Mouse (Mus musculus): ENCODE measurements around the gene Olfr718-ps1. TPM values are rescaled to one million over a fixed set of nuclear protein-coding genes. Genes with fewer than 3 reads are reported as not detected.

Gene Olfr718-ps1
- polyA plus RNA-seq, 1 experiment: not detected

GRCm38 (mm10) chr5:143095256-143095655 lies 52.1 kb downstream of the Olfr718-ps1 start:
- TF ChIP-seq CEBPB (IDR thresholded peaks at IDR 0.05; ENCODE audit: low read depth) (no peak), CTCF (IDR thresholded peaks at IDR 0.05; ENCODE audit: control insufficient read depth, insufficient read depth, insufficient read length) (no peak), MYOD1 (IDR thresholded peaks at IDR 0.05; ENCODE audit: control insufficient read depth, insufficient read length, low read depth) (no peak), FOSL1 (IDR thresholded peaks at IDR 0.05; ENCODE audit: insufficient read depth, low read length, poor library complexity, severe bottlenecking) (no peak), MAX (IDR thresholded peaks at IDR 0.05) (no peak), USF1 (IDR thresholded peaks at IDR 0.05; ENCODE audit: low read depth) (no peak), MYOG (IDR thresholded peaks at IDR 0.05; ENCODE audit: control insufficient read depth, extremely low read depth, insufficient read length) (no peak)
- H3K79me3 ChIP-seq (ENCODE audit: low read depth): peaks cover 16% of the 10 kb centered on the region
- peaks cover 27% of the 10 kb centered on the region for H3K79me2 ChIP-seq (ENCODE audit: control insufficient read depth, insufficient read depth)
- H3K27me3 ChIP-seq (ENCODE audit: control insufficient read depth, insufficient read depth, insufficient read length): no peaks in the 10 kb centered on the region
- no peak overlapping the region for H3ac ChIP-seq (ENCODE audit: control insufficient read depth, insufficient read length, low read depth)
- H3K36me3 ChIP-seq (ENCODE audit: control insufficient read depth, insufficient read depth): peaks cover 34% of the 10 kb centered on the region
- no peak overlapping the region for H3K4me3 ChIP-seq (ENCODE audit: insufficient read depth, poor library complexity, severe bottlenecking)

DNA sequence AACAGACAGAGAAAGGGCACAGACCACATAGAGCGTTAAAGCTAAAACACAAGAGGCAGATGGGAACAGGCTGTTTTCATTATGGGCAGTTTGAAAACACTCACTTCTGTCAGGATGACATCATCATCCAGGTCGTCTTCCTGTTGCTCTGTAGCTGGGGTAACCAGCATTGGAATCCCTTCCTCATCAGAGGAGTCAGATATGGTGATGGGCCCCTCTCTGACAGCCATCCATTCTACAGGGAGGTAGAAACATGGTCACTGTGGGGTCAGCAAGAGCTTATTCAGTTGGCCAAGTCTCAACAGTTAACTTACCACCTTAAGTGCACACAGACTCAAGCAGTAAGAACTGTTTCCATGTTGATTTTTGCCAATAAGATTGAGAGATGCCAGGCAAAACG lies 54.5 kb downstream of the Olfr718-ps1 start:
- Histone ChIP-seq H3K79me2 (ENCODE audit: control insufficient read depth, insufficient read depth) (peaks cover 6% of the 10 kb centered on the region), H3K27me3 (ENCODE audit: control insufficient read depth, insufficient read depth, insufficient read length) (no peaks in the 10 kb centered on the region), H3K4me3 (ENCODE audit: insufficient read depth, poor library complexity, severe bottlenecking) (no peak overlapping the region), H3K36me3 (ENCODE audit: control insufficient read depth, insufficient read depth) (peaks cover 54% of the 10 kb centered on the region), H3ac (ENCODE audit: control insufficient read depth, insufficient read length, low read depth) (no peak overlapping the region), H3K79me3 (ENCODE audit: low read depth) (peaks cover 2% of the 10 kb centered on the region)
- TF ChIP-seq CTCF (IDR thresholded peaks at IDR 0.05; ENCODE audit: control insufficient read depth, insufficient read depth, insufficient read length): no peak
- no peak for TF ChIP-seq FOSL1 (IDR thresholded peaks at IDR 0.05; ENCODE audit: insufficient read depth, low read length, poor library complexity, severe bottlenecking)
- no peak for TF ChIP-seq USF1 (IDR thresholded peaks at IDR 0.05; ENCODE audit: low read depth)
- TF ChIP-seq CEBPB (IDR thresholded peaks at IDR 0.05; ENCODE audit: low read depth): no peak
- no peak for TF ChIP-seq MYOD1 (IDR thresholded peaks at IDR 0.05; ENCODE audit: control insufficient read depth, insufficient read length, low read depth)
- no peak for TF ChIP-seq MAX (IDR thresholded peaks at IDR 0.05)
- no peak for TF ChIP-seq MYOG (IDR thresholded peaks at IDR 0.05; ENCODE audit: control insufficient read depth, extremely low read depth, insufficient read length)

DNA sequence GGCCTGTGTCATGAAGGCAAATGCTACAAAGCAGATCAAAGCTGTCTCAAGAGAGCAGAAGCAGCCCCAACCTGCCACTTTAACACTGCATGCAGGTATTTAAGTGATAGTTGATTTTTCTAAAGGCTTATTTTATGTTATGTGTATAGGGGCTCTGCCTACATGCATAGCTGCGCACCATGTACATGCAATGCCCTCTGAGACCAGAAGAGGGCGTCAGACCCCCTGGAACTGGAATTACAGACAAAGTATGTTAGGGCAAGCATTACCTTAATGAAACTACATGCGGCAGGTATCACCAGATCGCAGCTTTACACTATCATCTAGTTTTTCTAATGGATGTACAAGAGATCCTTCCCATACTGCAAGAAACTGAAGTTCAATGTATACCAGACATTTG lies 62.5 kb downstream of the Olfr718-ps1 start:
- TF ChIP-seq CTCF (IDR thresholded peaks at IDR 0.05; ENCODE audit: control insufficient read depth, insufficient read depth, insufficient read length) (peak; percentile 10), CEBPB (IDR thresholded peaks at IDR 0.05; ENCODE audit: low read depth) (no peak)
- Histone ChIP-seq H3K79me2 (ENCODE audit: control insufficient read depth, insufficient read depth) (no peaks in the 10 kb centered on the region), H3ac (ENCODE audit: control insufficient read depth, insufficient read length, low read depth) (no peak overlapping the region), H3K36me3 (ENCODE audit: control insufficient read depth, insufficient read depth) (peaks cover 56% of the 10 kb centered on the region), H3K79me3 (ENCODE audit: low read depth) (no peaks in the 10 kb centered on the region), H3K27me3 (ENCODE audit: control insufficient read depth, insufficient read depth, insufficient read length) (no peaks in the 10 kb centered on the region), H3K4me3 (ENCODE audit: insufficient read depth, poor library complexity, severe bottlenecking) (no peak overlapping the region)

Small RNA genes lying within 50 kb of the gene (microRNA-seq; reads per million reads assigned to microRNA genes)
- gene Gm44405 (ENCODE audit: borderline microRNAs expressed): not detected

Other genes with a start within 250 kb of the Olfr718-ps1 start
- 6,665 TPM for gene Actb, start 240.8 kb downstream of the Olfr718-ps1 start, polyA plus RNA-seq (2012; fragmentation: generic; extraction: Trizol)
- gene Fscn1, start 187.2 kb downstream of the Olfr718-ps1 start, polyA plus RNA-seq (2012; fragmentation: generic; extraction: Trizol): 583 TPM
- gene Rnf216, start 34.6 kb downstream of the Olfr718-ps1 start, polyA plus RNA-seq (2012; fragmentation: generic; extraction: Trizol): 12.2 TPM
- gene Rbak, start 33.2 kb upstream of the Olfr718-ps1 start, polyA plus RNA-seq (2012; fragmentation: generic; extraction: Trizol): 2.8 TPM
- not detected for gene Spdye4b, start 33.4 kb upstream of the Olfr718-ps1 start, polyA plus RNA-seq (2012; fragmentation: generic; extraction: Trizol)
- not detected for gene Spdye4a, start 79.3 kb upstream of the Olfr718-ps1 start, polyA plus RNA-seq (2012; fragmentation: generic; extraction: Trizol)
- gene Zfp12, start 87.6 kb upstream of the Olfr718-ps1 start, polyA plus RNA-seq (2012; fragmentation: generic; extraction: Trizol): 4.2 TPM
- gene Zfp316, start 122.4 kb upstream of the Olfr718-ps1 start, polyA plus RNA-seq (2012; fragmentation: generic; extraction: Trizol): 3.8 TPM
- gene Zfp853, start 146.0 kb upstream of the Olfr718-ps1 start, polyA plus RNA-seq (2012; fragmentation: generic; extraction: Trizol): not detected
- 29.6 TPM for gene E130309D02Rik, start 167.8 kb upstream of the Olfr718-ps1 start, polyA plus RNA-seq (2012; fragmentation: generic; extraction: Trizol)
- 48.7 TPM for gene Zdhhc4, start 181.7 kb upstream of the Olfr718-ps1 start, polyA plus RNA-seq (2012; fragmentation: generic; extraction: Trizol)
- gene Grid2ip, start 209.8 kb upstream of the Olfr718-ps1 start, polyA plus RNA-seq (2012; fragmentation: generic; extraction: Trizol): not detected

All from C2C12 (cell line).